Mouse (Mus musculus) heart, adult 18-20 months (tissue): ENCODE data around the gene Fam222b. TPM values are rescaled to one million over a fixed set of nuclear protein-coding genes. Genes with fewer than 3 reads are reported as not detected.

ENCODE experiments used
- microRNA-seq, 2 experiments: library from miRNA; unstranded; fragments of <30 nt; microRNA quantifications; one replicate each; pipeline ENCODE4 v1.2.0; 2022
- total RNA-seq, 2 experiments: library from RNA; stranded (reverse); gene quantifications; 2 replicates each; pipeline ENCODE4 v1.2.3; 2021

The Fam222b gene
- total RNA-seq, 2 experiments from 2014 or later = 11.7 to 12.5 TPM

Small RNA genes lying within 50 kb of the gene (microRNA-seq; reads per million reads assigned to microRNA genes)
- gene Mir144 = 355 to 387 reads per million in 2 experiments
- gene Mir451a = 0 reads per million in 2 experiments
- gene Mir451b = 0 reads per million in 2 experiments
- gene Mir7653 = 0.81 to 1.9 reads per million in 2 experiments

Other genes starting within 250 kb of the Fam222b start
- under 1 TPM; 0.50 to 0.87 TPM for gene Pipox, start 200.6 kb upstream of the Fam222b start, total RNA-seq
- under 1 TPM; 0.12 to 0.31 TPM for gene Sez6, start 163.9 kb upstream of the Fam222b start, total RNA-seq
- gene Phf12, start 111.9 kb upstream of the Fam222b start, total RNA-seq = 10 to 100 TPM; 21.7 to 21.9 TPM
- 1 to 10 TPM; 4.1 to 5.2 TPM for gene Dhrs13, start 62.4 kb upstream of the Fam222b start, total RNA-seq
- gene Flot2, start 56.7 kb upstream of the Fam222b start, total RNA-seq = 10 to 100 TPM; 54.1 to 56.0 TPM
- 10 to 100 TPM; 28.9 to 29.3 TPM for gene Eral1, start 14.3 kb upstream of the Fam222b start, total RNA-seq
- gene Traf4, start 70.9 kb downstream of the Fam222b start, total RNA-seq = 1 to 10 TPM; 3.2 to 4.6 TPM
- 1 to 10 TPM; 1.7 to 2.6 TPM for gene Nek8, start 82.0 kb downstream of the Fam222b start, total RNA-seq
- gene Tlcd1, start 82.1 kb downstream of the Fam222b start, total RNA-seq = 10 to 100 TPM in 1 of 2 experiments, 1 to 10 TPM in 1; 3.2 to 10.6 TPM
- gene Rpl23a, start 88.9 kb downstream of the Fam222b start, total RNA-seq = 100 to 1,000 TPM; 866 to 935 TPM
- 10 to 100 TPM in 1 of 2 experiments, 1 to 10 TPM in 1; 6.4 to 11.4 TPM for gene Rab34, start 93.8 kb downstream of the Fam222b start, total RNA-seq
- gene Proca1, start 98.7 kb downstream of the Fam222b start, total RNA-seq = 1 to 10 TPM in 1 of 2 experiments, under 1 TPM in 1; 0.89 to 1.6 TPM
- 10 to 100 TPM; 52.7 to 55.7 TPM for gene Sdf2, start 151.1 kb downstream of the Fam222b start, total RNA-seq
- gene Supt6, start 151.3 kb downstream of the Fam222b start, total RNA-seq = 10 to 100 TPM; 28.4 to 29.7 TPM
- 100 to 1,000 TPM; 203 to 219 TPM for gene 2610507B11Rik, start 167.1 kb downstream of the Fam222b start, total RNA-seq
- under 1 TPM; 0.37 to 0.49 TPM for gene BC030499, start 196.2 kb downstream of the Fam222b start, total RNA-seq
- under 1 TPM; 0.28 to 0.35 TPM for gene Spag5, start 206.9 kb downstream of the Fam222b start, total RNA-seq
- 1 to 10 TPM in 1 of 2 experiments, under 1 TPM in 1; 0.97 to 1.2 TPM for gene Aldoc, start 228.3 kb downstream of the Fam222b start, total RNA-seq
- gene Pigs, start 233.8 kb downstream of the Fam222b start, total RNA-seq = 10 to 100 TPM; 24.6 to 26.7 TPM
- 1 to 10 TPM; 5.2 to 5.8 TPM for gene Unc119, start 248.8 kb downstream of the Fam222b start, total RNA-seq